Mouse (Mus musculus) monocyte, adult 5-6 weeks (primary cell): ENCODE measurements around the gene Ncf4. TPM values are rescaled to one million over a fixed set of nuclear protein-coding genes. Genes with fewer than 3 reads are reported as not detected.
"Not testable (repeated sequence)": the region's sequence is repeated elsewhere in the genome, so short reads cannot be mapped to it uniquely, and the experiment has no call there.

ENCODE experiments used
- ATAC-seq: fragments of 153-309, 156-312 bp; replicated peaks from 2 replicates; pipeline ENCODE4 v1.8.0; 2017; ENCODE audit warnings: mild to moderate bottlenecking; ENCODE audit not compliant: low TSS enrichment, insufficient number of reproducible peaks, severe bottlenecking, poor library complexity, low FRiP score
- total RNA-seq: library from RNA; stranded (forward); fragments of 200-1000, 200-491, 200-594 nt; gene quantifications from 3 replicates; pipeline ENCODE4 v1.2.3, GENCODE M21; 2017

The Ncf4 gene
- total RNA-seq, 1 experiment from 2014 or later: 206 TPM

GRCm38 (mm10) chr15:78246143-78247116 is 1.8 kb downstream of the Ncf4 start:
- ATAC-seq: peak; percentile 32; the same call in 1 of the 2 replicates

- peak; percentile 36 for ATAC-seq
Measured at GRCm38 (mm10) chr15:78247659-78248058, 3.1 kb downstream of the Ncf4 start.

- peak; percentile 54 for ATAC-seq
Measured at GRCm38 (mm10) chr15:78248410-78248809, 3.8 kb downstream of the Ncf4 start.

- ATAC-seq: no peak
Measured at GRCm38 (mm10) chr15:78254751-78255150, 10.2 kb downstream of the Ncf4 start.

GRCm38 (mm10) chr15:78256602-78257259 is 12.1 kb downstream of the Ncf4 start:
- ATAC-seq: not testable (repeated sequence)

GRCm38 (mm10) chr15:78257326-78258050 is 12.9 kb downstream of the Ncf4 start:
- peak; percentile 55 for ATAC-seq

- peak; percentile 89 for ATAC-seq
Measured at GRCm38 (mm10) chr15:78258246-78258865, 13.8 kb downstream of the Ncf4 start.

- no peak for ATAC-seq
Measured at GRCm38 (mm10) chr15:78260668-78261333, 16.2 kb downstream of the Ncf4 start.

GRCm38 (mm10) chr15:78263286-78263685 is 18.7 kb downstream of the Ncf4 start:
- ATAC-seq: no peak

GRCm38 (mm10) chr15:78267441-78267840 is 22.8 kb downstream of the Ncf4 start:
- no peak for ATAC-seq

GRCm38 (mm10) chr15:78267865-78268264 is 23.3 kb downstream of the Ncf4 start:
- ATAC-seq: peak; percentile 62

GRCm38 (mm10) chr15:78271208-78271607 is 26.6 kb downstream of the Ncf4 start:
- no peak for ATAC-seq

- ATAC-seq: peak; percentile 52
Measured at GRCm38 (mm10) chr15:78278308-78278707, 33.7 kb downstream of the Ncf4 start.

- ATAC-seq: no peak
Measured at GRCm38 (mm10) chr15:78287941-78288340, 43.3 kb downstream of the Ncf4 start.

GRCm38 (mm10) chr15:78289775-78290174 is 45.2 kb downstream of the Ncf4 start:
- not testable (repeated sequence) for ATAC-seq

- not testable (repeated sequence) for ATAC-seq
Measured at GRCm38 (mm10) chr15:78293228-78293627, 48.6 kb downstream of the Ncf4 start.

- ATAC-seq: no peak
Measured at GRCm38 (mm10) chr15:78293716-78294115, 49.1 kb downstream of the Ncf4 start.

- 0 out of 2 replicates have a peak, but pooled peaks have one; percentile 13 for ATAC-seq
Measured at GRCm38 (mm10) chr15:78298558-78298957, 54.0 kb downstream of the Ncf4 start.
